Mouse (Mus musculus): Measurements from ENCODE around the gene Xrra1. TPM values are rescaled to one million over a fixed set of nuclear protein-coding genes. Genes with fewer than 3 reads are reported as not detected.

Gene Xrra1
- polyA plus RNA-seq, 1 experiment from 2014 or later: not detected

GRCm38 (mm10) chr7:99887230-99887735 lies 28.4 kb downstream of the Xrra1 start:
- H3K9me3 ChIP-seq (replicated peaks): no peaks in the 10 kb centered on the region
- H3K27me3 ChIP-seq (replicated peaks): peaks cover 13% of the 10 kb centered on the region
- no peak overlapping the region for H3K4me3 ChIP-seq
- H3K4me1 ChIP-seq: no peaks in the 10 kb centered on the region
- H3K4me2 ChIP-seq: no peak overlapping the region
- H3K9ac ChIP-seq: no peak overlapping the region
- H3K36me3 ChIP-seq: no peaks in the 10 kb centered on the region
- no peak overlapping the region for H3K27ac ChIP-seq
- ATAC-seq: no peak
- 47% methylated on average over 2 of the region's 2 CpGs for WGBS (ENCODE audit: insufficient replicate concordance)

- no peak overlapping the region for H3K27ac ChIP-seq
- H3K9ac ChIP-seq: no peak overlapping the region
- no peak for ATAC-seq
- H3K9me3 ChIP-seq (replicated peaks): no peaks in the 10 kb centered on the region
- H3K4me2 ChIP-seq: no peak overlapping the region
- no peak overlapping the region for H3K4me3 ChIP-seq
- no peaks in the 10 kb centered on the region for H3K36me3 ChIP-seq
- H3K27me3 ChIP-seq (replicated peaks): peaks cover 13% of the 10 kb centered on the region
- H3K4me1 ChIP-seq: no peaks in the 10 kb centered on the region
These were observed 28.8 kb downstream of the Xrra1 start for GRCm38 (mm10) chr7:99887743-99888142.

GRCm38 (mm10) chr7:99889175-99889880 lies 30.4 kb downstream of the Xrra1 start:
- no peak overlapping the region for H3K4me2 ChIP-seq
- WGBS (ENCODE audit: insufficient replicate concordance): 32% methylated on average over 10 of the region's 10 CpGs
- no peak overlapping the region for H3K27ac ChIP-seq
- H3K36me3 ChIP-seq: no peaks in the 10 kb centered on the region
- no peaks in the 10 kb centered on the region for H3K4me1 ChIP-seq
- H3K4me3 ChIP-seq: no peak overlapping the region
- H3K27me3 ChIP-seq (replicated peaks): peaks cover 10% of the 10 kb centered on the region
- H3K9me3 ChIP-seq (replicated peaks): no peaks in the 10 kb centered on the region
- H3K9ac ChIP-seq: no peak overlapping the region
- ATAC-seq: no peak

GRCm38 (mm10) chr7:99890168-99890755 lies 31.3 kb downstream of the Xrra1 start:
- WGBS (ENCODE audit: insufficient replicate concordance): 54% methylated on average over 3 of the region's 3 CpGs
- no peak for ATAC-seq

GRCm38 (mm10) chr7:99891471-99891870 lies 32.6 kb downstream of the Xrra1 start:
- no peaks in the 10 kb centered on the region for H3K4me1 ChIP-seq
- H3K4me2 ChIP-seq: no peak overlapping the region
- no peak for ATAC-seq
- H3K9me3 ChIP-seq (replicated peaks): no peaks in the 10 kb centered on the region
- no peak overlapping the region for H3K9ac ChIP-seq
- no peak overlapping the region for H3K4me3 ChIP-seq
- H3K27me3 ChIP-seq (replicated peaks): 0 out of 2 replicates have a peak, but pooled peaks cover 7% of the 10 kb centered on the region
- H3K36me3 ChIP-seq: no peaks in the 10 kb centered on the region
- WGBS (ENCODE audit: insufficient replicate concordance): 35% methylated on average over 3 of the region's 3 CpGs
- no peak overlapping the region for H3K27ac ChIP-seq

More at GRCm38 (mm10) chr7:99890168-99890755, 31.3 kb downstream of the Xrra1 start:
- Histone ChIP-seq H3K4me1 (no peaks in the 10 kb centered on the region), H3K36me3 (no peaks in the 10 kb centered on the region), H3K9ac (no peak overlapping the region), H3K27me3 (replicated peaks) (peaks cover 14% of the 10 kb centered on the region), H3K4me2 (no peak overlapping the region), H3K4me3 (no peak overlapping the region), H3K27ac (no peak overlapping the region), H3K9me3 (replicated peaks) (no peaks in the 10 kb centered on the region)

- 61% methylated on average over 2 of the region's 2 CpGs for WGBS (ENCODE audit: insufficient replicate concordance)
- no peak for ATAC-seq
These were observed 33.4 kb downstream of the Xrra1 start for GRCm38 (mm10) chr7:99892351-99892750.

GRCm38 (mm10) chr7:99893967-99894366 lies 35.1 kb downstream of the Xrra1 start:
- H3K36me3 ChIP-seq: no peaks in the 10 kb centered on the region
- no peak for ATAC-seq
- no peak overlapping the region for H3K27ac ChIP-seq
- no peaks in the 10 kb centered on the region for H3K4me1 ChIP-seq
- no peak overlapping the region for H3K4me3 ChIP-seq
- H3K4me2 ChIP-seq: no peak overlapping the region
- 0 out of 2 replicates have a peak, but pooled peaks cover 7% of the 10 kb centered on the region for H3K27me3 ChIP-seq (replicated peaks)
- no peaks in the 10 kb centered on the region for H3K9me3 ChIP-seq (replicated peaks)
- WGBS (ENCODE audit: insufficient replicate concordance): 70% methylated on average over 3 of the region's 3 CpGs
- H3K9ac ChIP-seq: no peak overlapping the region

More at GRCm38 (mm10) chr7:99892351-99892750, 33.4 kb downstream of the Xrra1 start:
- Histone ChIP-seq H3K36me3 (no peaks in the 10 kb centered on the region), H3K9ac (no peak overlapping the region), H3K27me3 (replicated peaks) (0 out of 2 replicates have a peak, but pooled peaks cover 7% of the 10 kb centered on the region), H3K4me1 (no peaks in the 10 kb centered on the region), H3K4me2 (no peak overlapping the region), H3K4me3 (no peak overlapping the region), H3K27ac (no peak overlapping the region), H3K9me3 (replicated peaks) (no peaks in the 10 kb centered on the region)

GRCm38 (mm10) chr7:99894478-99894877 lies 35.6 kb downstream of the Xrra1 start:
- Histone ChIP-seq H3K4me1 (no peaks in the 10 kb centered on the region), H3K27me3 (replicated peaks) (0 out of 2 replicates have a peak, but pooled peaks cover 7% of the 10 kb centered on the region), H3K4me3 (no peak overlapping the region), H3K27ac (no peak overlapping the region), H3K36me3 (no peaks in the 10 kb centered on the region), H3K9ac (no peak overlapping the region), H3K9me3 (replicated peaks) (no peaks in the 10 kb centered on the region), H3K4me2 (no peak overlapping the region)
- WGBS (ENCODE audit: insufficient replicate concordance): 71% methylated on average over 6 of the region's 6 CpGs
- no peak for ATAC-seq

- ATAC-seq: no peak
- H3K27ac ChIP-seq: no peak overlapping the region
- no peaks in the 10 kb centered on the region for H3K4me1 ChIP-seq
- WGBS (ENCODE audit: insufficient replicate concordance): 63% methylated on average over 4 of the region's 4 CpGs
- no peak overlapping the region for H3K4me2 ChIP-seq
- no peaks in the 10 kb centered on the region for H3K9me3 ChIP-seq (replicated peaks)
- no peaks in the 10 kb centered on the region for H3K36me3 ChIP-seq
- H3K27me3 ChIP-seq (replicated peaks): peaks cover 12% of the 10 kb centered on the region
- no peak overlapping the region for H3K4me3 ChIP-seq
- no peak overlapping the region for H3K9ac ChIP-seq
These were observed 38.0 kb downstream of the Xrra1 start for GRCm38 (mm10) chr7:99896905-99897304.

- Histone ChIP-seq H3K27me3 (replicated peaks) (peaks cover 10% of the 10 kb centered on the region), H3K4me3 (no peak overlapping the region), H3K36me3 (no peaks in the 10 kb centered on the region), H3K9ac (no peak overlapping the region), H3K4me1 (peaks cover 9% of the 10 kb centered on the region), H3K4me2 (no peak overlapping the region), H3K9me3 (replicated peaks) (no peaks in the 10 kb centered on the region), H3K27ac (no peak overlapping the region)
- no peak for ATAC-seq
- WGBS (ENCODE audit: insufficient replicate concordance): 57% methylated on average over 4 of the region's 4 CpGs
These were observed 43.3 kb downstream of the Xrra1 start for GRCm38 (mm10) chr7:99902208-99902607.

- no peak for ATAC-seq
- 69% methylated on average over 11 of the region's 11 CpGs for WGBS (ENCODE audit: insufficient replicate concordance)
These were observed 44.2 kb downstream of the Xrra1 start for GRCm38 (mm10) chr7:99902918-99903665.

More at GRCm38 (mm10) chr7:99902918-99903665, 44.2 kb downstream of the Xrra1 start:
- Histone ChIP-seq H3K27me3 (replicated peaks) (peaks cover 10% of the 10 kb centered on the region), H3K4me3 (no peak overlapping the region), H3K4me1 (peaks cover 18% of the 10 kb centered on the region), H3K36me3 (no peaks in the 10 kb centered on the region), H3K27ac (no peak overlapping the region), H3K9ac (no peak overlapping the region), H3K4me2 (no peak overlapping the region), H3K9me3 (replicated peaks) (no peaks in the 10 kb centered on the region)
